Mouse (Mus musculus): ENCODE measurements at regions not wholly inside any gene's neighbourhood (a gene's known extent, or its start where the extent isn't known, plus 50 kb on each side); places are given as distances from the start of the nearest gene placed in this dataset.

DNA sequence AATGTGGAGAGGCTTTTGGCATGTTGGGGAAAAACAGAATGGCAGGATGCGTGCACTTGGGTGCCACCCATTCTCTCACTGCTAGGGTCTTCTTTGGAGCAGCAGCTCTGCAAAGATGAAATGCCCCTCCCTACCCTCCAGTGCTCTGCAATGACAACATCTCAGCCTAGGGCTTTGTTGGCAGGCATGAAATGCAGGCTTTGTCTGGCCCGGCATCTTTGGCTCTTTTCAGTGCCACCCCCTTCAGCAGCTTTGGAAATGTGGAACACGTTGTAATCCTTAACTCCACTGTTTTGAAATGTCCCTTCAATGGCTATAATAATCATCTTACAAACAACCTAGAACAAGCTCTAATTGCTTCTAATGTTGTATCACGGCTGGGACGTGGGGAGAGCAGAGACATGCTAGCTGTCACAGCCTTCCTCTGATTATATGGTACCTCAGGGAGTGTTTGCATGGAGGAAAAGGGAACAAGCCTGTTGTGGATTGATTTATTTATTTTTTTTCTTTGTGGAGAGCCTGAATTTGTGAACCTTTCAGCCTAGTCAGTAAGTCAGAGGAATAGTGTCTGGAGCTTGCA is 581.6 kb upstream of the Kirrel3 start:
- Histone ChIP-seq H3K27me3 (replicated peaks; ENCODE audit: control insufficient read depth, insufficient read depth, low read length) (no peaks in the 10 kb centered on the region), H3K4me1 (ENCODE audit: control insufficient read depth, insufficient read depth, low read length) (no peaks in the 10 kb centered on the region), H3K27ac (ENCODE audit: insufficient read depth, low read depth, low read length) (no peak overlapping the region), H3K36me3 (ENCODE audit: control insufficient read depth, insufficient read depth, low read length) (no peaks in the 10 kb centered on the region), H3K4me3 (ENCODE audit: insufficient read depth, low read depth, low read length) (no peak overlapping the region)
- TF ChIP-seq CTCF (conservative IDR thresholded peaks at IDR 0.05; ENCODE audit: insufficient read depth, insufficient read length, low read depth, low read length) (no peak), POLR2A (IDR thresholded peaks at IDR 0.05; ENCODE audit: low read depth, low read length) (no peak)
- no peak for DNase-seq
- 65% methylated on average over 5 of the region's 5 CpGs for WGBS

DNA sequence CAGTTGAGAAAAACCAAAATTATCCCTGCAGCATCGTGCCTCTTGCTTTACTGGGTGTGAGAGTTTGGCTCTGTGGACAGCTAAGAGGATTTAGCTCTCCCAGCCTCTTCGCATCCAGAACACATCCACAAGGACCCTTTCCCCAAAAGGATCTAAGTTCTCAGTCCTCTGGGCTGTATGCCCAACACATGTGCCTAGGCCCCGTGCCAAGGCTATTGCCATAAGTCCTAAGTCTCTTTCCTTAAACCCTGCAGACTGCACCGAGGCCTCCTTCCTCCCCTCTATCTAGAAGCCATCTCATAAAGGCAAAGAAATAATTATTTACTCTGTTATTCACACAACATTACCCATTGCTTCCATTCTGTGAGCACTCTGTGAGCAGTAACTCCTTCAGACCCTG is 570.8 kb upstream of the Kirrel3 start:
- WGBS, result 83% methylated on average over 4 of the region's 4 CpGs
- TF ChIP-seq POLR2A (IDR thresholded peaks at IDR 0.05; ENCODE audit: low read depth, low read length) (no peak), CTCF (conservative IDR thresholded peaks at IDR 0.05; ENCODE audit: insufficient read depth, insufficient read length, low read depth, low read length) (no peak)
- Histone ChIP-seq H3K4me3 (ENCODE audit: insufficient read depth, low read depth, low read length) (no peak overlapping the region), H3K27me3 (replicated peaks; ENCODE audit: control insufficient read depth, insufficient read depth, low read length) (no peaks in the 10 kb centered on the region), H3K4me1 (ENCODE audit: control insufficient read depth, insufficient read depth, low read length) (no peaks in the 10 kb centered on the region), H3K36me3 (ENCODE audit: control insufficient read depth, insufficient read depth, low read length) (no peaks in the 10 kb centered on the region), H3K27ac (ENCODE audit: insufficient read depth, low read depth, low read length) (no peak overlapping the region)
- no peak for DNase-seq

- Histone ChIP-seq H3K4me3 (ENCODE audit: insufficient read depth, low read depth, low read length) (no peak overlapping the region), H3K4me1 (ENCODE audit: control insufficient read depth, insufficient read depth, low read length) (no peaks in the 10 kb centered on the region), H3K36me3 (ENCODE audit: control insufficient read depth, insufficient read depth, low read length) (no peaks in the 10 kb centered on the region), H3K27ac (ENCODE audit: insufficient read depth, low read depth, low read length) (no peak overlapping the region), H3K27me3 (replicated peaks; ENCODE audit: control insufficient read depth, insufficient read depth, low read length) (no peaks in the 10 kb centered on the region)
- WGBS, result 71% methylated on average over 4 of the region's 4 CpGs
- TF ChIP-seq CTCF (conservative IDR thresholded peaks at IDR 0.05; ENCODE audit: insufficient read depth, insufficient read length, low read depth, low read length), result no peak
- TF ChIP-seq POLR2A (IDR thresholded peaks at IDR 0.05; ENCODE audit: low read depth, low read length), result no peak
- no peak for DNase-seq
Measured at GRCm38 (mm10) chr9:33915349-33916056, 570.2 kb upstream of the Kirrel3 start.

DNA sequence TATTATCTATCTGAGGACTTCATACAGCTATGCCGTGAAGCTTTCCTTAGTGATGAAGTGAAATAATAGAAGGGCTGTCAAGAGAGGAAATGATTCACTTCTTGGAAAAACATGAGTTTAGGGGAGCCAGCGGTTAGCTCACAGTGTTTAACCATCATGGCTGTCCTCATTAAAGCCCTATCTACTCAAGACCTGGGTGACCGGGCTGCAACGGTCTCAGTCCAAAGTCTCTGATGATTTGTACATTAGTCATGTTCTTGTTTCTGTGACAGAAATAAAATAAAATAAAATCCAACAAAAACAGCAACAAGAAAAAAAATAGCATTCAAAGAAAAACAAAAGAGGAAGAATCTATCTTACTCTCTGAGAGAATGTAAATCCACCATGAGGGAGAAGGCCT is 555.4 kb upstream of the Kirrel3 start:
- 56% methylated on average over 4 of the region's 4 CpGs for WGBS
- H3K27me3 ChIP-seq (replicated peaks; ENCODE audit: control insufficient read depth, insufficient read depth, low read length), result no peaks in the 10 kb centered on the region; the same call in 1 of the 2 replicates
- H3K4me3 ChIP-seq (ENCODE audit: insufficient read depth, low read depth, low read length), result no peak overlapping the region
- no peak overlapping the region for H3K27ac ChIP-seq (ENCODE audit: insufficient read depth, low read depth, low read length)
- no peaks in the 10 kb centered on the region for H3K36me3 ChIP-seq (ENCODE audit: control insufficient read depth, insufficient read depth, low read length)
- DNase-seq, result no peak
- no peak for TF ChIP-seq CTCF (conservative IDR thresholded peaks at IDR 0.05; ENCODE audit: insufficient read depth, insufficient read length, low read depth, low read length)
- TF ChIP-seq POLR2A (IDR thresholded peaks at IDR 0.05; ENCODE audit: low read depth, low read length), result no peak
- no peaks in the 10 kb centered on the region for H3K4me1 ChIP-seq (ENCODE audit: control insufficient read depth, insufficient read depth, low read length)

DNA sequence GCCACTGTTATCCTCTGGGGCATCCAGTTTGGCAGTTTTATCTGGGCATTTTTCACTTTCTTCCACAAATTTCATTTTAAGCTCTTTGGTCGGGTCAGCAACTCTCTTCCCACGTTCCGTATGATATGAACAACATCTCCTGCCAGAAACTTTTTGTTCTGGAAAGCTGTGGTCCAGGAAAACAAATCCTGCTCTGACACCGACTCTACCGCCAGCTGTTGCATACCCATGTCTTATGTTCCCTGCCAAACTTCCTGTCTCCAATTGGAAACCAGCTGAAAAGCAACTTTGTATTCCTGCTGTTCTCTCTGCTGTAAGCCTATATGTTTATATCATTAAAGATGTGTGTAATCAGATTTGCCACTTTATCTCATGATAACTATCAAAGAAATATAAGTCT is 551.6 kb upstream of the Kirrel3 start:
- Histone ChIP-seq H3K27me3 (replicated peaks; ENCODE audit: control insufficient read depth, insufficient read depth, low read length) (no peaks in the 10 kb centered on the region; the same call in 1 of the 2 replicates), H3K4me3 (ENCODE audit: insufficient read depth, low read depth, low read length) (no peak overlapping the region), H3K27ac (ENCODE audit: insufficient read depth, low read depth, low read length) (no peak overlapping the region), H3K36me3 (ENCODE audit: control insufficient read depth, insufficient read depth, low read length) (no peaks in the 10 kb centered on the region), H3K4me1 (ENCODE audit: control insufficient read depth, insufficient read depth, low read length) (no peaks in the 10 kb centered on the region)
- 79% methylated on average over 5 of the region's 5 CpGs for WGBS
- no peak for TF ChIP-seq CTCF (conservative IDR thresholded peaks at IDR 0.05; ENCODE audit: insufficient read depth, insufficient read length, low read depth, low read length)
- no peak for DNase-seq

- Histone ChIP-seq H3K4me3 (ENCODE audit: insufficient read depth, low read depth, low read length) (no peak overlapping the region), H3K4me1 (ENCODE audit: control insufficient read depth, insufficient read depth, low read length) (no peaks in the 10 kb centered on the region), H3K27ac (ENCODE audit: insufficient read depth, low read depth, low read length) (no peak overlapping the region), H3K36me3 (ENCODE audit: control insufficient read depth, insufficient read depth, low read length) (no peaks in the 10 kb centered on the region), H3K27me3 (replicated peaks; ENCODE audit: control insufficient read depth, insufficient read depth, low read length) (no peaks in the 10 kb centered on the region)
- DNase-seq, result no peak
- TF ChIP-seq POLR2A (IDR thresholded peaks at IDR 0.05; ENCODE audit: low read depth, low read length) (no peak), CTCF (conservative IDR thresholded peaks at IDR 0.05; ENCODE audit: insufficient read depth, insufficient read length, low read depth, low read length) (no peak)
Measured at GRCm38 (mm10) chr9:33954319-33954718, 531.4 kb upstream of the Kirrel3 start.
